Mouse (Mus musculus): Measurements from ENCODE around the gene Pou5f2. TPM values are rescaled to one million over a fixed set of nuclear protein-coding genes. Genes with fewer than 3 reads are reported as not detected.
A peak's percentile ranks its signal among the peaks of the same experiment; 100 is the strongest.

Gene Pou5f2
- polyA plus RNA-seq (2015; fragmentation: Nextera tagmentation; extraction: Ambion mirVana): 1.2 TPM in 2 replicates

- WGBS: 58% methylated on average over 15 of the region's 15 CpGs
- no peaks in the 10 kb centered on the region for H3K36me3 ChIP-seq
- H3K4me3 ChIP-seq (replicated peaks): no peak within 1 kb of the TSS
- no peaks in the 10 kb centered on the region for H3K4me1 ChIP-seq
- no peak within 1 kb of the TSS for H3K4me2 ChIP-seq
- H3K27me3 ChIP-seq (replicated peaks): no peaks in the 10 kb centered on the region
- no peak within 1 kb of the TSS for H3K9ac ChIP-seq
- no peaks in the 10 kb centered on the region for H3K9me3 ChIP-seq
- H3K27ac ChIP-seq: no peak within 1 kb of the TSS
- ATAC-seq (ENCODE audit: insufficient read depth, low FRiP score, low read depth): 0 out of 2 replicates have a peak, but pooled peaks have one; percentile 10
These were observed at the start of gene Pou5f2 for GRCm38 (mm10) chr13:78024683-78025294. Gene Pou5f2, plus strand, starts transcription at chr13:78024902.

- Histone ChIP-seq H3K9ac (no peak overlapping the region), H3K4me3 (replicated peaks) (no peak overlapping the region), H3K36me3 (no peaks in the 10 kb centered on the region), H3K4me1 (no peaks in the 10 kb centered on the region), H3K9me3 (no peaks in the 10 kb centered on the region), H3K4me2 (no peak overlapping the region), H3K27me3 (replicated peaks) (no peaks in the 10 kb centered on the region), H3K27ac (no peak overlapping the region)
- WGBS: 56% methylated on average over 3 of the region's 3 CpGs
- no peak for ATAC-seq (ENCODE audit: insufficient read depth, low FRiP score, low read depth)
These were observed 48.5 kb upstream of the Pou5f2 start for GRCm38 (mm10) chr13:77976248-77976647.

DNA sequence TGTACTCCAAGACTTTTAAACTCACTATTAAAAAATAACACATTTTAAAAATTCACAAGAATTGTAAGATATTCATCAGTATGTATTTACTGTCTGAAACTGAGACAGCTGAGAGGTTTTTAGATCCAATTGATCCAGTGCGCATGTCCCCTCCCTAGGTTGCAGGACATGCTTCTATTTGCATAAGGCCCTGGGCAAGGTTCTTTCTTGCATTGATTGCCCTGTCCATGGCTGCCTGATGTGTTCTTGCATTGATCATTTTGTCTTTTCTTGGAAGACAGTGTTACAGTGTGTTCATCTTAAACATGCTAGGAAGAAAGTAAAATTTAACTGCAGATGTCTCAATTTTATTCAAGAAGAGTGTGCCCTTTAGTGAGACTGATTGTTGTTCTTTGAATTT lies 47.6 kb upstream of the Pou5f2 start:
- Histone ChIP-seq H3K9ac (no peak overlapping the region), H3K4me2 (no peak overlapping the region), H3K4me3 (replicated peaks) (no peak overlapping the region), H3K36me3 (no peaks in the 10 kb centered on the region), H3K9me3 (no peaks in the 10 kb centered on the region), H3K27me3 (replicated peaks) (no peaks in the 10 kb centered on the region), H3K27ac (no peak overlapping the region), H3K4me1 (no peaks in the 10 kb centered on the region)
- WGBS: 83% methylated on average over 1 of the region's 1 CpGs
- ATAC-seq (ENCODE audit: insufficient read depth, low FRiP score, low read depth): no peak

GRCm38 (mm10) chr13:77982105-77982851 lies 42.4 kb upstream of the Pou5f2 start:
- no peaks in the 10 kb centered on the region for H3K27me3 ChIP-seq (replicated peaks)
- WGBS: 35% methylated on average over 5 of the region's 5 CpGs
- H3K4me3 ChIP-seq (replicated peaks): no peak overlapping the region
- no peaks in the 10 kb centered on the region for H3K36me3 ChIP-seq
- ATAC-seq (ENCODE audit: insufficient read depth, low FRiP score, low read depth): no peak
- no peaks in the 10 kb centered on the region for H3K4me1 ChIP-seq
- H3K9ac ChIP-seq: no peak overlapping the region
- H3K4me2 ChIP-seq: no peak overlapping the region
- H3K9me3 ChIP-seq: no peaks in the 10 kb centered on the region
- H3K27ac ChIP-seq: no peak overlapping the region

GRCm38 (mm10) chr13:77982852-77983202 lies 41.9 kb upstream of the Pou5f2 start:
- WGBS: 72% methylated on average over 2 of the region's 2 CpGs
- ATAC-seq (ENCODE audit: insufficient read depth, low FRiP score, low read depth): no peak
- no peak overlapping the region for H3K4me3 ChIP-seq (replicated peaks)

DNA sequence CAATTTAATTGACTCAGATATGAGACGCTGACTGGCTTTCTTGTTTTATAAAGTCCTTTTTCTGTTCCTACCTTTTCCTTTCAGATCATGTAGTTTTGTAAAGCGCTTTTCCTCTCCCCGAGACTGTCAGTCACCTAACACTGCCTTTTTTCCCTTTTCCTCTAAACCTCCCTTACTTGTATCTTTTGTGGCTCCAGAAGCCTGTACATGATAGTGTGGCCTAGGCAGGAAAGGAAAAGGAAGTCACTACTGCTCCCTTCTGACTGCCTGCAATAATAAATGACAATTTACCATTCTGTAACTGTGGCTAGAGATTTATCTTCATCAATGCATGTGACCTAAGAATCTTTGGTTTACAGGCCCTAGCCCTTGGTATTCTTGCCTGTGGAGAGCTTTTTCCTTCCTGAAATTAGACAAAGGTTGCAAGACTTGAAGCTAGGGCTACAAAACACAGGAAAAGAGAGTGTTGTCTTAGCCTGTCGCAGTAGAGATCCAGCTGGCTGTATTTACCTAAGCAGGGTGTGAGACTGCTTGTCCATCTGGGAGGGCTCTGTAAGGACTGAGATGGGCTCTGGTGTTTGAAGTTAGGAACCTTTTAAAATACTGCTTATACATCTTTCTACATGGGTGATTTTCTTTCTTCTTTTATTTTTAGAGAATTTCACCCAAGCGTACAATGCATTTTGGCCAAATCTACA lies 33.4 kb upstream of the Pou5f2 start:
- H3K36me3 ChIP-seq: no peaks in the 10 kb centered on the region
- H3K27ac ChIP-seq: no peak overlapping the region
- ATAC-seq (ENCODE audit: insufficient read depth, low FRiP score, low read depth): no peak
- no peaks in the 10 kb centered on the region for H3K4me1 ChIP-seq
- H3K4me3 ChIP-seq (replicated peaks): no peak overlapping the region
- H3K4me2 ChIP-seq: no peak overlapping the region
- WGBS: 70% methylated on average over 5 of the region's 5 CpGs
- no peak overlapping the region for H3K9ac ChIP-seq
- H3K27me3 ChIP-seq (replicated peaks): no peaks in the 10 kb centered on the region
- H3K9me3 ChIP-seq: no peaks in the 10 kb centered on the region

More at GRCm38 (mm10) chr13:77982852-77983202, 41.9 kb upstream of the Pou5f2 start:
- Histone ChIP-seq H3K4me1 (no peaks in the 10 kb centered on the region), H3K27ac (no peak overlapping the region), H3K36me3 (no peaks in the 10 kb centered on the region), H3K9ac (no peak overlapping the region), H3K9me3 (no peaks in the 10 kb centered on the region), H3K27me3 (replicated peaks) (no peaks in the 10 kb centered on the region), H3K4me2 (no peak overlapping the region)

- H3K9ac ChIP-seq: no peak overlapping the region
- no peaks in the 10 kb centered on the region for H3K4me1 ChIP-seq
- H3K4me3 ChIP-seq (replicated peaks): no peak overlapping the region
- 65% methylated on average over 4 of the region's 4 CpGs for WGBS
- no peak for ATAC-seq (ENCODE audit: insufficient read depth, low FRiP score, low read depth)
- no peak overlapping the region for H3K27ac ChIP-seq
- H3K27me3 ChIP-seq (replicated peaks): no peaks in the 10 kb centered on the region
- H3K4me2 ChIP-seq: no peak overlapping the region
- H3K9me3 ChIP-seq: no peaks in the 10 kb centered on the region
- H3K36me3 ChIP-seq: no peaks in the 10 kb centered on the region
These were observed 20.1 kb upstream of the Pou5f2 start for GRCm38 (mm10) chr13:78004649-78005048.

DNA sequence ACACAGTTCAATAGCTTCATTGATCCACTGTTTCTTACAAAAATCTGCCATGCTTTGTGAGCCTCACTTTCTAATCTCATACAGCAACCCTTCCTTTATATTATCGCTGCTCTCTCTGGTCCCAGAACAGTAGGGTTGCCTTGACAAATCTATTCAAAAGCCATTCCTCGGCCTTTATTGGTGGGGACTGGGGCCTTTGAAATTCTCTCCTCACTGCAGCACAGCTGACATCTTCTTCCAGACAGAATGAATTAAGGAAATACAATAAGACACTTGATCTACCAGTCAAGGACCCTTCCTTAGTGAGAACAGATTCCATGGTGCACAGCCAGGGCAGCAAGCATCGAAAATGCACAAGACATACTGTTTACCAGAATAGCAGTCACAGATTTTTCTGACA lies 19.4 kb upstream of the Pou5f2 start:
- no peaks in the 10 kb centered on the region for H3K27me3 ChIP-seq (replicated peaks)
- ATAC-seq (ENCODE audit: insufficient read depth, low FRiP score, low read depth): no peak
- 47% methylated on average over 3 of the region's 3 CpGs for WGBS

DNA sequence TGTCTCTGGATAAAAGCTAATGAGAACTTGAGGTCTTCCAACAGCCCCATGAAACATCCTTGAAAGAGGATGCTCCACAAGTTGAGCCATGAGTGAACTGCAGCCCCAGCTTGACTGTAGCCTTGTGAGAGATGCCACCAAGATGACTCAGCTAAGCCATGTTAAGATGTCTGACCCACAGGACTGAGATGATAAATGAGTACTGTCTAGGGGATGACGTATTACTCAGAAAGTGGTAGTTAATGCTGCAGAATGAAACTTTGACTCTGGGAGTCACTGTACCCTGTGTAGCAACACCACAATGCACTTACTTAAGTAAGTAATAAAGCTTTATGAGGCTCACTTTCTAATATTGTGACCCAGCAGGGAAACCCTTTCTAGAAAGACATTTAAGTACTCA lies 14.5 kb upstream of the Pou5f2 start:
- H3K4me2 ChIP-seq: no peak overlapping the region
- no peak overlapping the region for H3K9ac ChIP-seq
- no peaks in the 10 kb centered on the region for H3K27me3 ChIP-seq (replicated peaks)
- no peak for ATAC-seq (ENCODE audit: insufficient read depth, low FRiP score, low read depth)
- no peaks in the 10 kb centered on the region for H3K36me3 ChIP-seq
- H3K4me3 ChIP-seq (replicated peaks): no peak overlapping the region
- WGBS: 82% methylated on average over 1 of the region's 1 CpGs
- no peaks in the 10 kb centered on the region for H3K4me1 ChIP-seq
- no peaks in the 10 kb centered on the region for H3K9me3 ChIP-seq
- no peak overlapping the region for H3K27ac ChIP-seq

More for the DNA sequence above, 19.4 kb upstream of the Pou5f2 start:
- no peaks in the 10 kb centered on the region for H3K4me1 ChIP-seq
- no peak overlapping the region for H3K4me2 ChIP-seq
- no peak overlapping the region for H3K9ac ChIP-seq
- H3K36me3 ChIP-seq: no peaks in the 10 kb centered on the region
- H3K4me3 ChIP-seq (replicated peaks): no peak overlapping the region
- no peaks in the 10 kb centered on the region for H3K9me3 ChIP-seq
- H3K27ac ChIP-seq: no peak overlapping the region

- WGBS: 18% methylated on average over 1 of the region's 1 CpGs
These were observed 8.1 kb downstream of the Pou5f2 start for GRCm38 (mm10) chr13:78032821-78033220.

GRCm38 (mm10) chr13:78037203-78037602 lies 12.5 kb downstream of the Pou5f2 start:
- Histone ChIP-seq H3K4me2 (no peak overlapping the region), H3K27me3 (replicated peaks) (no peaks in the 10 kb centered on the region), H3K36me3 (no peaks in the 10 kb centered on the region), H3K4me3 (replicated peaks) (no peak overlapping the region), H3K27ac (no peak overlapping the region), H3K4me1 (no peaks in the 10 kb centered on the region), H3K9me3 (no peaks in the 10 kb centered on the region), H3K9ac (no peak overlapping the region)
- ATAC-seq (ENCODE audit: insufficient read depth, low FRiP score, low read depth): no peak
- WGBS: 73% methylated on average over 1 of the region's 1 CpGs

More at GRCm38 (mm10) chr13:78032821-78033220, 8.1 kb downstream of the Pou5f2 start:
- Histone ChIP-seq H3K9ac (no peak overlapping the region), H3K4me3 (replicated peaks) (no peak overlapping the region), H3K36me3 (no peaks in the 10 kb centered on the region), H3K9me3 (no peaks in the 10 kb centered on the region), H3K27ac (no peak overlapping the region), H3K4me1 (no peaks in the 10 kb centered on the region), H3K27me3 (replicated peaks) (no peaks in the 10 kb centered on the region), H3K4me2 (no peak overlapping the region)
- ATAC-seq (ENCODE audit: insufficient read depth, low FRiP score, low read depth): no peak

DNA sequence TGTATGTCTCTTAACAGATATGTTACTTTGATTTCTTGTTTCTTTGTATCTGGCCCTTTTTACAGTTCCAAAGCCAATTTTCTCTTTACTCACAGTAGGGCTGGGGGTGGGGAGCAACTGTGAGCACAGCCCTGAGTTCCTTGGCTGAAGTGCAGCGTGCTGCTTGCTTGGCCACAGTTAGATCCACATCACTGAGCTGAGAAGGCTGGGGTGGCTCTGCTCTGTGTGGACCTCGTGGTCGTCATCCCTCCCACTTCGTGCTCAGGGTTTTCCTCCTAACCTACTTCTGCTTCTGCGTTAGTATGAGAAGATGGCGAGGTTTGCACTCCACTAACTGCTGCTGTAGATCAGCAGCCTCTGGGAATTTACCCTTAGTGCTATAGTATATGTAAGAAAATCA lies 18.5 kb downstream of the Pou5f2 start:
- H3K9ac ChIP-seq: no peak overlapping the region
- H3K9me3 ChIP-seq: no peaks in the 10 kb centered on the region
- H3K27ac ChIP-seq: no peak overlapping the region
- no peaks in the 10 kb centered on the region for H3K27me3 ChIP-seq (replicated peaks)
- H3K4me1 ChIP-seq: no peaks in the 10 kb centered on the region
- H3K4me3 ChIP-seq (replicated peaks): no peak overlapping the region
- H3K36me3 ChIP-seq: no peaks in the 10 kb centered on the region
- 67% methylated on average over 6 of the region's 6 CpGs for WGBS
- ATAC-seq (ENCODE audit: insufficient read depth, low FRiP score, low read depth): no peak
- H3K4me2 ChIP-seq: no peak overlapping the region
